Mouse (Mus musculus) heart, postnatal 0 days (tissue): ENCODE results near the gene Tbck. TPM values are rescaled to one million over a fixed set of nuclear protein-coding genes. Genes with fewer than 3 reads are reported as not detected.

Experiments used
- ATAC-seq: fragments of 200-750 bp; cut with Nextera tagmentation; 2 replicates; pipeline ENCODE4 v1.8.0; 2017; ENCODE audit warnings: low read depth, moderate number of reproducible peaks, moderate library complexity; ENCODE audit not compliant: insufficient read depth
- DNase-seq: peaks from one replicate; pipeline ENCODE4 v3.0.0-alpha.2; 2016; ENCODE audit warnings: low spot score
- H3K27ac ChIP-seq: fragments of 300-500 bp; sonication (generic); 2 replicates; pipeline ENCODE4 v1.5.1; 2014; ENCODE audit warnings: low read depth, mild to moderate bottlenecking
- H3K27me3 ChIP-seq: fragments of 300-500 bp; sonication (generic); 2 replicates; pipeline ENCODE4 v1.6.1; 2014; ENCODE audit warnings: low read length, mixed read lengths; ENCODE audit not compliant: control insufficient read depth, insufficient read depth
- H3K36me3 ChIP-seq: fragments of 300-500 bp; sonication (generic); replicated peaks from 2 replicates; pipeline ENCODE4 v1.6.1; 2014; ENCODE audit warnings: low read length, mixed read lengths; ENCODE audit not compliant: control insufficient read depth, insufficient read depth
- H3K4me1 ChIP-seq: fragments of 300-500 bp; sonication (generic); 2 replicates; pipeline ENCODE4 v1.6.1; 2014; ENCODE audit warnings: antibody characterized with exemption; ENCODE audit not compliant: control insufficient read depth, insufficient read depth
- H3K4me2 ChIP-seq: fragments of 300-500 bp; sonication (generic); 2 replicates; pipeline ENCODE4 v1.6.1; 2014; ENCODE audit warnings: low read depth, mild to moderate bottlenecking, low read length, moderate library complexity
- H3K4me3 ChIP-seq: fragments of 300-500 bp; sonication (generic); 2 replicates; pipeline ENCODE4 v1.5.1; 2014; ENCODE audit warnings: low read depth, low read length
- H3K9ac ChIP-seq: fragments of 300-500 bp; sonication (generic); replicated peaks from 2 replicates; pipeline ENCODE4 v1.6.1; 2014; ENCODE audit warnings: low read depth, low read length, mixed read lengths
- H3K9me3 ChIP-seq: fragments of 300-500 bp; sonication (generic); replicated peaks from 2 replicates; pipeline ENCODE4 v1.6.1; 2016; ENCODE audit warnings: low read length; ENCODE audit not compliant: control insufficient read depth
- CTCF ChIP-seq: IDR thresholded peaks from 2 replicates; pipeline ENCODE4 v1.5.1; 2016; ENCODE audit warnings: antibody characterized with exemption, control low read depth, low read depth
- EP300 ChIP-seq: IDR thresholded peaks from 2 replicates; pipeline ENCODE4 v1.6.1; 2016; ENCODE audit warnings: antibody characterized with exemption, low read depth
- WGBS: fragments of 180-500 bp; shearing (Covaris S2); extraction: QIAGEN DNeasy Blood & Tissue Kit; methylation state at CpG from one replicate; pipeline ENCODE4 v1.1.7; 2014; 5-methylcytosine and 5-hydroxymethylcytosine counted together
- polyA plus RNA-seq: library from polyadenylated mRNA; unstranded; fragments of >200 nt; fragmentation: Nextera tagmentation; extraction: Ambion mirVana; gene quantifications from 2 replicates; pipeline ENCODE4 v1.2.1, GENCODE M21; 2015
- total RNA-seq: library from RNA; depleted of rRNA; stranded (reverse); fragments of >200 nt; gene quantifications from 2 replicates; pipeline ENCODE4 v1.2.3, GENCODE M21; 2014; ENCODE audit warnings: low replicate concordance

The Tbck gene
- total and polyA plus RNA-seq, 2 experiments from 2014 or later: 9.9 to 11.9 TPM

GRCm38 (mm10) chr3:132807888-132808579, 124.1 kb downstream of the Tbck start:
- Histone ChIP-seq H3K9me3 (no peaks in the 10 kb centered on the region), H3K27me3 (no peaks in the 10 kb centered on the region), H3K9ac (no peak overlapping the region), H3K4me2 (no peak overlapping the region), H3K4me1 (no peaks in the 10 kb centered on the region), H3K36me3 (peaks cover 11% of the 10 kb centered on the region; the same call in 1 of the 2 replicates), H3K27ac (no peak overlapping the region), H3K4me3 (no peak overlapping the region)
- DNase-seq: no peak
- TF ChIP-seq CTCF (no peak), EP300 (no peak)
- WGBS: 84% methylated on average over 2 of the region's 2 CpGs
- ATAC-seq: no peak

GRCm38 (mm10) chr3:132808951-132809350, 125.0 kb downstream of the Tbck start:
- no peak for TF ChIP-seq CTCF
- no peak for TF ChIP-seq EP300
- Histone ChIP-seq H3K4me2 (no peak overlapping the region), H3K9me3 (no peaks in the 10 kb centered on the region), H3K27ac (no peak overlapping the region), H3K9ac (no peak overlapping the region), H3K36me3 (0 out of 2 replicates have a peak, but pooled peaks cover 2% of the 10 kb centered on the region), H3K27me3 (no peaks in the 10 kb centered on the region), H3K4me1 (no peaks in the 10 kb centered on the region), H3K4me3 (no peak overlapping the region)
- ATAC-seq: no peak
- 90% methylated on average over 3 of the region's 3 CpGs for WGBS
- no peak for DNase-seq

- H3K4me2 ChIP-seq: no peak overlapping the region
- H3K36me3 ChIP-seq: no peaks in the 10 kb centered on the region; the same call in 1 of the 2 replicates
- DNase-seq: no peak
- TF ChIP-seq CTCF: no peak
- no peak for TF ChIP-seq EP300
- H3K9ac ChIP-seq: no peak overlapping the region
- no peaks in the 10 kb centered on the region for H3K4me1 ChIP-seq
- no peaks in the 10 kb centered on the region for H3K9me3 ChIP-seq
- no peak overlapping the region for H3K4me3 ChIP-seq
- WGBS: 51% methylated on average over 5 of the region's 5 CpGs
- no peaks in the 10 kb centered on the region for H3K27me3 ChIP-seq
- H3K27ac ChIP-seq: no peak overlapping the region
- no peak for ATAC-seq
These were observed 127.8 kb downstream of the Tbck start for GRCm38 (mm10) chr3:132811791-132812190.

- Histone ChIP-seq H3K4me1 (no peaks in the 10 kb centered on the region), H3K4me2 (no peak overlapping the region), H3K27ac (no peak overlapping the region), H3K36me3 (no peaks in the 10 kb centered on the region; the same call in 1 of the 2 replicates), H3K9ac (no peak overlapping the region), H3K27me3 (no peaks in the 10 kb centered on the region), H3K4me3 (no peak overlapping the region), H3K9me3 (no peaks in the 10 kb centered on the region)
- DNase-seq: no peak
- ATAC-seq: no peak
- WGBS: 43% methylated on average over 5 of the region's 5 CpGs
- TF ChIP-seq EP300: no peak
- no peak for TF ChIP-seq CTCF
These were observed 128.4 kb downstream of the Tbck start for GRCm38 (mm10) chr3:132812356-132812755.

GRCm38 (mm10) chr3:132813147-132813546, 129.2 kb downstream of the Tbck start:
- DNase-seq (no peak), ATAC-seq (no peak)
- TF ChIP-seq EP300 (no peak), CTCF (no peak)
- Histone ChIP-seq H3K9me3 (no peaks in the 10 kb centered on the region), H3K4me1 (no peaks in the 10 kb centered on the region), H3K4me3 (no peak overlapping the region), H3K36me3 (no peaks in the 10 kb centered on the region; the same call in 1 of the 2 replicates), H3K4me2 (no peak overlapping the region), H3K9ac (no peak overlapping the region), H3K27me3 (no peaks in the 10 kb centered on the region), H3K27ac (no peak overlapping the region)
- WGBS: 83% methylated on average over 3 of the region's 3 CpGs
